Mouse (Mus musculus) kidney, embryonic 14.5 days (tissue): Measurements from ENCODE around the gene Agpat3. TPM values are rescaled to one million over a fixed set of nuclear protein-coding genes. Genes with fewer than 3 reads are reported as not detected.

Source experiments
- ATAC-seq: fragments of 200-750 bp; cut with Nextera tagmentation; 2 replicates; pipeline ENCODE4 v1.8.0; 2017; ENCODE audit warnings: moderate number of reproducible peaks, mild to moderate bottlenecking, moderate TSS enrichment, moderate library complexity; ENCODE audit not compliant: low FRiP score, low TSS enrichment
- H3K27ac ChIP-seq: fragments of 300-500 bp; sonication (generic); 2 replicates; pipeline ENCODE4 v1.5.1; 2014; ENCODE audit warnings: low read depth, mild to moderate bottlenecking, low read length, moderate library complexity, mixed read lengths
- H3K27me3 ChIP-seq: fragments of 300-500 bp; sonication (generic); 2 replicates; pipeline ENCODE4 v1.6.1; 2014; ENCODE audit warnings: mild to moderate bottlenecking, low read length; ENCODE audit not compliant: control insufficient read depth, insufficient read depth
- H3K36me3 ChIP-seq: fragments of 300-500 bp; sonication (generic); 2 replicates; pipeline ENCODE4 v1.6.1; 2014; ENCODE audit warnings: low read length, mixed read lengths; ENCODE audit not compliant: control insufficient read depth, insufficient read depth
- H3K4me1 ChIP-seq: fragments of 300-500 bp; sonication (generic); 2 replicates; pipeline ENCODE4 v1.6.1; 2014; ENCODE audit warnings: low read length, mixed read lengths; ENCODE audit not compliant: control insufficient read depth, insufficient read depth
- H3K4me2 ChIP-seq: fragments of 300-500 bp; sonication (generic); replicated peaks from 2 replicates; pipeline ENCODE4 v1.6.1; 2014; ENCODE audit warnings: low read depth, mild to moderate bottlenecking, low read length
- H3K4me3 ChIP-seq: fragments of 300-500 bp; sonication (generic); 2 replicates; pipeline ENCODE4 v1.5.1; 2014; ENCODE audit warnings: mild to moderate bottlenecking, low read length
- H3K9ac ChIP-seq: fragments of 300-500 bp; sonication (generic); 2 replicates; pipeline ENCODE4 v1.6.1; 2014; ENCODE audit warnings: low read depth, mild to moderate bottlenecking, low read length, moderate library complexity
- H3K9me3 ChIP-seq: fragments of 300-500 bp; sonication (generic); 2 replicates; pipeline ENCODE4 v1.6.1; 2016; ENCODE audit warnings: low read length; ENCODE audit not compliant: control insufficient read depth
- WGBS: fragments of 180-500 bp; shearing (Covaris S2); extraction: QIAGEN DNeasy Blood & Tissue Kit; methylation state at CpG from one replicate; pipeline ENCODE4 v1.1.7; 2014; 5-methylcytosine and 5-hydroxymethylcytosine counted together
- polyA plus RNA-seq: library from polyadenylated mRNA; unstranded; fragments of >200 nt; fragmentation: Nextera tagmentation; extraction: Ambion mirVana; gene quantifications from 2 replicates; pipeline ENCODE4 v1.2.1, GENCODE M21; 2014

Agpat3 gene
- polyA plus RNA-seq, 1 experiment from 2014 or later, result 84.7 TPM

DNA sequence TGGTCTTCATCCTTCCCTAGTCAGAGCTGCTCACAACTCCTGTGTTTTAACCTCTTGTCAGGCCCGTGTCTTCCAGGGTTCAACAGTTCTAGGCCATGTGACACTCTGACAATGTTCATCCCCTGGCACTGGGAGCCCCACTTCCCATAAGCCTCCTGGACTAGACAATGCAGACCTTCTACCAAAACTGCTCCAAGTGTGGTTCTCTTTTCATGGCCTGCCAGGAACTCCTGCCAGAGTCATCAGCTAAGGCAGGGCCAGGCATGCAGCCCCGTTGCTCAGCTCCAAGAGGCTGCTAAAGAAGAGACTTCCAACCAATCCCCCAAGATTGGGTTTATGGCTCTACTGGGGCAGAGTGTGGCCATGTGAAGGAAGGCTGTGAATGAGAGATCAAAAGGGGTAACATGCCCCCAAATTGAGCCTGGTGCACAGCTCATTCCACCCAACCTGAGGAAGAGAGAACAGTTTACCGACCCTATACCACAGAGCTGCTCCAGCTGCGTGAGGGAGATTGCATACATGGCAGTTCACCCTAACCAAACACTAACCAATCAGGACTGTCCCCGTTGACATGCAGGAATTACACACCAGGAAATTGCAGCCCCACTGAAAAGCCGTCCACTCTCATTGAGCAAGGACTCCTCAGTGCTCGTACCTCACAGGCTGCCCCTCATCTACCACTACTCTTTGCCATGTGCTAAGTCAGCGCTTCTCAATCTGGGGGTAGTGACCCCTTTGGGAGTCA, 115.2 kb downstream of the Agpat3 start:
- Histone ChIP-seq H3K9me3 (no peaks in the 10 kb centered on the region), H3K4me1 (no peaks in the 10 kb centered on the region), H3K27ac (no peak overlapping the region), H3K4me3 (no peak overlapping the region), H3K9ac (no peak overlapping the region), H3K27me3 (no peaks in the 10 kb centered on the region), H3K4me2 (no peak overlapping the region), H3K36me3 (no peaks in the 10 kb centered on the region)
- 50% methylated on average over 8 of the region's 8 CpGs for WGBS
- ATAC-seq, result no peak

DNA sequence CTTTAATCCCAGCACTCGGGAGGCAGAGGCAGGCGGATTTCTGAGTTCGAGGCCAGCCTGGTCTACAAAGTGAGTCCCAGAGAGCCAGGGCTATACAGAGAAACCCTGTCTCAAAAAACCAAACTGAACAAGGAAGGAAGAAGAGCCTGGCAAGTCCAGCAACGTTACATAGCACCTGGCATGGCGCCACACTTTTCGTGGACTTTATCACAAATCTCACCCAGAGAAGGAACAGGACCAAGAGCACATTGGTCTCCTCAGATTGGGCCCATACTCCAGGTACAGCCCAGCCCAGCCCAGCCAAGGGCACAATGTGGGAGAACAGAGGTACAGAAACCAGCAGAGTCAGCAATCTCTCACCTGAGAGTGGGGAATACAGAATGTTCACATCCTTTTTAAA, 118.5 kb downstream of the Agpat3 start:
- WGBS, result 90% methylated on average over 6 of the region's 6 CpGs
- Histone ChIP-seq H3K27ac (no peak overlapping the region), H3K9me3 (no peaks in the 10 kb centered on the region), H3K4me3 (no peak overlapping the region), H3K27me3 (no peaks in the 10 kb centered on the region), H3K9ac (no peak overlapping the region), H3K4me1 (no peaks in the 10 kb centered on the region), H3K36me3 (peaks cover 12% of the 10 kb centered on the region; the same call in 1 of the 2 replicates), H3K4me2 (no peak overlapping the region)
- ATAC-seq, result no peak

DNA sequence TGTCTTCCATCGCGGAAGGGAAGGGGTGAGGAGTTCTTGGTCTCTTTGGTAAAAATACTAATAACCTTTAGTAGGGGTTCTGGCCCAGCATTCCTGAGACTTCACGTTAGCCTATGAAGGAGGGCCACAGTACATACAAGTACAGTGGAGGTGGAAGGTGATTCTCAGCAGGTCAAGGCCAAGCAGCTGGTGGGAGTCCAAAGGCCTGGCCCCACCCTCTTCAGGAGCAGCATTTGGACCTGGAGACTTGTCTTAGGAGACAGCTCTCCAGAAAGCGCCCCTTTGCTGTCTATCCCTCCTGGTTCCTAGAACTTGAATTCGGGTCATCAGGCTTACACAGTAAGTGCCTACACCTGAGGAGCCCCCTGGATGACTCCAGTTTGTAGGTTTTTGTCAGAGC, 119.1 kb downstream of the Agpat3 start:
- Histone ChIP-seq H3K36me3 (peaks cover 17% of the 10 kb centered on the region; the same call in 1 of the 2 replicates), H3K4me1 (no peaks in the 10 kb centered on the region), H3K9me3 (no peaks in the 10 kb centered on the region), H3K9ac (no peak overlapping the region), H3K27ac (no peak overlapping the region), H3K4me2 (no peak overlapping the region), H3K4me3 (no peak overlapping the region), H3K27me3 (no peaks in the 10 kb centered on the region)
- ATAC-seq, result no peak
- WGBS, result 92% methylated on average over 5 of the region's 5 CpGs

DNA sequence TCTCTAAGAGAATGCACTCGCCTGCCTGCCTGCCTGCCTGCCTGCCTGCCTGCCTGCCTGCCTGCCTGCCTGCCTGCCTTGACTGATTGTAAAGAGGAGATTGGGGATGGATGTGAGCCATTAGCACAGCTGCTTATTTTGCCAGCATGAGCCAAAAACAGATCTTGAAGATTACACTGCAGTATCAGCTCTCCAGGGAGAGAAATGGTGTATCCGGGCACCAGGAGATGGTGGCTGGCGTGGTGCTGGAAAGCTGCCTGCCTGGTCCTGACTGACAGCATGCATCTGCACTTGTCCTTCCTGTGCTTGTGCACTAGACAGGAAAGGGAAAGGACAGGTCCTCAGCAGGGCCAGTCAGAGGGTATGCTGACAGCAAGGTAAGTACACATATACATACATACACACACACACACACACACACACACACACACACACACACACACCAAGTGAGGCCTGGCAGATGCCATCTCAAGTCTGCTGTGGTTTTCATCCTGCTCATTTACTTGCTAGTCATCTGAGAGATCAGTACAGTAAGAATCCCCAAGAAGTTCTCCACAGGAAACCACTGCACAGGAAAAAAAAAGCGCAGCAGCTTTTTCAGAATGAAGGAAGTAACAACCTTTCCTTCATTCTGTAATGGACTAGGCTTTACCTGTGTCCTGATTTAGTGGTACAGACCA, 119.8 kb downstream of the Agpat3 start:
- Histone ChIP-seq H3K4me1 (no peaks in the 10 kb centered on the region), H3K4me2 (no peak overlapping the region), H3K9ac (no peak overlapping the region), H3K4me3 (no peak overlapping the region), H3K27ac (no peak overlapping the region), H3K27me3 (no peaks in the 10 kb centered on the region), H3K9me3 (no peaks in the 10 kb centered on the region), H3K36me3 (peaks cover 22% of the 10 kb centered on the region; the same call in 1 of the 2 replicates)
- WGBS, result 88% methylated on average over 4 of the region's 4 CpGs
- ATAC-seq, result no peak

DNA sequence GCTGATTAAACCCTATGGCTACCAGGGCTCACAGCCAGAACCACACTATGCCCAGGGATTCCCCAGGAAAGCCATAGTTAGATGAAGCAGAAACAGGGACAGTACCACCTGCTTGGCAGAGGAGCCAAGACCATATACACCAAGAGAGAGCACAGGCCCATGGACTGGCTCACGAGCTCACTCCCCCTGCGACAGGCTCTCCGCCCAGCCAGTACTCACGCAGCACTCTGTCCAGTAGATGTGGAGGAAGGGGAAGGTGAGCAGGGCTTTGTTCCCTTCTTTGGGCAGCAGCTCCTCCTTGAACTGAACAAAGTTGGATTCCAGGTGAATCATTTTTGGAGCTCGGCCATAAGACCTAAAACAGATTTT, 123.7 kb downstream of the Agpat3 start:
- no peak for ATAC-seq
- WGBS, result 90% methylated on average over 5 of the region's 5 CpGs

DNA sequence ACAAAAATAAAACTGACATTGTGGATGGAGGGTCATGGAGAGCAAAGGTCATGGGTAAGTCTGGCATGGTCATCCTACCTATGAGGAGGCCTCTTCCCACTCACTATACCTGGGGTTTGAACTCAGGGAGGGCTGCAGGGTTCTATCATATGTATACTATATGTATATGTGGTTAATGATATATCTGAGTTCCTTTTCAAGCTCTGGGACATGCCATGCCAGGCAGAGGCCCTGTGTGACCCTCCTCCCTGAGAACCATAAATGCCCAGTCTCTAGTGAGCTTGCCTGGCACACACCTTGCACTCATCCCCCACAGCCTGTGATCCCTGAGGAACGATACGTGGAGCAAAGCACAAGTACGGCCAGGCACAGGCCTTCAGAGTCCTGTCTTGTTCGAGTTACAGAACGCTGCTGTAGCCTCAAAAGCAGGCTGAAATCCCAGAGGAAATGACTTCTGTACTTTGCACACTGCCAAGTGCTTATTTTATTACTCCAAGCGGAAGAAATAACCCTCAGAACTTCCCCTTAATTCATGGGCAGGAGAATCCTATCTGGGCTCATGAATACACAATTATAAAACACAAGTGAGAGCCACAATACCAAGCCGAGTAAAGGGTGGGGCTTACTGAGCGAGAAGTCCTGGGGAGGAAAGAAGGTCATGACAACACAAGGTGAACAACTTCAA, 124.3 kb downstream of the Agpat3 start:
- H3K27ac ChIP-seq, result no peak overlapping the region
- no peak for ATAC-seq
- WGBS, result 78% methylated on average over 8 of the region's 8 CpGs
- no peak overlapping the region for H3K4me2 ChIP-seq
- peaks cover 28% of the 10 kb centered on the region; the same call in 1 of the 2 replicates for H3K36me3 ChIP-seq
- H3K9ac ChIP-seq, result no peak overlapping the region
- no peaks in the 10 kb centered on the region for H3K9me3 ChIP-seq
- no peak overlapping the region for H3K4me3 ChIP-seq
- no peaks in the 10 kb centered on the region for H3K4me1 ChIP-seq
- no peaks in the 10 kb centered on the region for H3K27me3 ChIP-seq

More for the DNA sequence above, 123.7 kb downstream of the Agpat3 start:
- Histone ChIP-seq H3K4me3 (no peak overlapping the region), H3K4me2 (no peak overlapping the region), H3K36me3 (peaks cover 28% of the 10 kb centered on the region; the same call in 1 of the 2 replicates), H3K27ac (no peak overlapping the region), H3K9me3 (no peaks in the 10 kb centered on the region), H3K9ac (no peak overlapping the region), H3K4me1 (no peaks in the 10 kb centered on the region), H3K27me3 (no peaks in the 10 kb centered on the region)

DNA sequence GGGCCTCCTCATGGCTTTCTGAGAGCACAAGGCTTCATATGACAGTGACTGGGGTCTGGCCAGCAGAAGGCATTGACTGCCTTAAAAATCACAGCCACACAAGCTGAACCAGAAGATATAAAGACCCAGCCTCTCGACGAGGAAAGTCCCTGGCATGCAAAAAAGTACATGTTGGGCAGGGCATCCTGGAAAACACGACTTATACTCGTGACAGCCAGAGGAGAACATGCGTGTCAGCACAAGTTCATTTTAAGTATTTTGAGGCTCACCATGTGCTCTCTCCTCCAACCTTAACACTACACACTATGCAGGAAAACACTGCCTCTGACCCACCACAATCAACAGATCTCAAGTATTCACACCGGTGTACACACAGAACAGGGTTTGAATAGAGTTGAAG, 128.2 kb downstream of the Agpat3 start:
- Histone ChIP-seq H3K27me3 (no peaks in the 10 kb centered on the region), H3K9me3 (no peaks in the 10 kb centered on the region), H3K4me3 (no peak overlapping the region), H3K4me2 (no peak overlapping the region), H3K9ac (no peak overlapping the region), H3K4me1 (no peaks in the 10 kb centered on the region), H3K36me3 (peaks cover 28% of the 10 kb centered on the region), H3K27ac (no peak overlapping the region)
- ATAC-seq, result no peak
- 93% methylated on average over 6 of the region's 6 CpGs for WGBS

GRCm38 (mm10) chr10:78222908-78223307, 129.4 kb downstream of the Agpat3 start:
- no peaks in the 10 kb centered on the region for H3K27me3 ChIP-seq
- no peak overlapping the region for H3K4me3 ChIP-seq
- no peak overlapping the region for H3K9ac ChIP-seq
- no peaks in the 10 kb centered on the region for H3K4me1 ChIP-seq
- no peak overlapping the region for H3K4me2 ChIP-seq
- peaks cover 26% of the 10 kb centered on the region for H3K36me3 ChIP-seq
- H3K27ac ChIP-seq, result no peak overlapping the region
- H3K9me3 ChIP-seq, result no peaks in the 10 kb centered on the region
- WGBS, result 87% methylated on average over 4 of the region's 4 CpGs
- no peak for ATAC-seq

- no peak overlapping the region for H3K4me3 ChIP-seq
- peaks cover 30% of the 10 kb centered on the region for H3K36me3 ChIP-seq
- no peak overlapping the region for H3K27ac ChIP-seq
- 86% methylated on average over 7 of the region's 7 CpGs for WGBS
- H3K4me2 ChIP-seq, result no peak overlapping the region
- no peaks in the 10 kb centered on the region for H3K4me1 ChIP-seq
- ATAC-seq, result no peak
- H3K9ac ChIP-seq, result no peak overlapping the region
- no peaks in the 10 kb centered on the region for H3K9me3 ChIP-seq
- no peaks in the 10 kb centered on the region for H3K27me3 ChIP-seq
Measured at GRCm38 (mm10) chr10:78221315-78221714, 131.0 kb downstream of the Agpat3 start.
